Comparison of ENCODE assay signal across 20 mouse cellular contexts in genomic region chr12:49368931-49369330, GRCm38 (mm10). TPM values are rescaled to one million over a fixed set of nuclear protein-coding genes. Genes with fewer than 3 reads are reported as not detected.
DNase-seq lines count a peak whose midpoint lies in the region; ATAC-seq and TF ChIP-seq lines count a peak whose summit lies in the region.
"Had no signal": no experiment of that assay in that cellular context is flagged by ENCODE, and none has a peak within 500 bp of the region (broad histone marks: within the 10 kb centered on the region; RNA-seq: fewer than 3 reads in every experiment).

No protein-coding gene starts in this region.

- peak; percentile 61 for TF ChIP-seq CTCF in left cerebral cortex, adult 2 months (IDR thresholded peaks at IDR 0.05)
- TF ChIP-seq CTCF in cortical plate, adult 2 months (IDR thresholded peaks at IDR 0.05; ENCODE audit: extremely low read depth, insufficient read depth, low read length), result peak; percentile 27; the same call in 1 of the 2 replicates

- TF ChIP-seq POLR2A in cortical plate, adult 2 months (IDR thresholded peaks at IDR 0.05; ENCODE audit: extremely low read depth, insufficient read depth, low read length), result no peak

- no peak overlapping the region for H3K4me3 ChIP-seq in left cerebral cortex, adult 2 months
- no peak overlapping the region for H3K4me3 ChIP-seq in cortical plate, adult 2 months (ENCODE audit: insufficient read depth, low read length)
- H3K4me3 ChIP-seq: embryonic facial prominence, embryonic 15.5 days; heart, embryonic 10.5 days; liver, embryonic 12.5 days; midbrain, embryonic 12.5 days had no signal

- DNase-seq in frontal cortex, postnatal 25 days (ENCODE audit: low spot score in 2 of 2), result no peak
- DNase-seq in left cerebral cortex, adult 2 months (ENCODE audit: extremely low spot score in 1 of 2, low spot score in 2 of 2), result no peak
- DNase-seq in left cerebral cortex, postnatal 4 days, result no peak
- DNase-seq in NIH3T3 (ENCODE audit: low read depth), result peak; percentile 71
- DNase-seq in urinary bladder, postnatal 14 days (ENCODE audit: low spot score), result no peak
- no peak for DNase-seq in ovary, adult 18-20 months (ENCODE audit: low spot score)
- DNase-seq: cerebellum, adult 9-11 months; gastrocnemius, postnatal 25 days; heart, postnatal 36 days; kidney, adult 11 months; kidney, postnatal 14 days; right cerebral cortex, postnatal 14 days; thymus, postnatal 25 days had no signal

- peaks cover 2% of the 10 kb centered on the region; the same call in 1 of the 2 replicates for H3K4me1 ChIP-seq in cortical plate, adult 2 months (ENCODE audit: control insufficient read depth, insufficient read depth, low read length)
- H3K4me1 ChIP-seq: heart, embryonic 10.5 days; liver, embryonic 12.5 days had no signal

- no peak overlapping the region for H3K27ac ChIP-seq in left cerebral cortex, adult 2 months
- no peak overlapping the region for H3K27ac ChIP-seq in cortical plate, adult 2 months (ENCODE audit: insufficient read depth, low read length)
- H3K27ac ChIP-seq: embryonic facial prominence, embryonic 15.5 days; heart, embryonic 10.5 days; liver, embryonic 12.5 days; midbrain, embryonic 12.5 days had no signal

- ATAC-seq in frontal cortex, adult (ENCODE audit: low TSS enrichment), result peak; percentile 77
- ATAC-seq: CD4-positive, CD25-positive, alpha-beta regulatory T cell, adult 4 months; liver, embryonic 12.5 days had no signal

- intact Hi-C loops in left cerebral cortex, adult 2 months (cut with DNase I), result no loop called here
- intact Hi-C loops in left cerebral cortex, postnatal 4 days (cut with DNase I), result no loop called here

RNA-seq across cellular contexts. Expression of gene Foxg1, which starts 13.5 kb away (rescaled TPM):
- total RNA-seq in left cerebral cortex, adult 2 months (2021), result 100 to 1,000 TPM; 111 to 112 TPM
- 100 to 1,000 TPM; 247 to 249 TPM for total RNA-seq in left cerebral cortex, postnatal 4 days (2021)
- 61.2 and 63.1 TPM in 2 replicates for polyA plus RNA-seq in cortical plate, adult 2 months (2012; rRNA removed)
- total RNA-seq: gastrocnemius, postnatal 25 days; heart, postnatal 36 days had no signal
- polyA plus RNA-seq: CD4-positive, CD25-positive, alpha-beta regulatory T cell, adult 4 months; liver, embryonic 12.5 days had no signal

RNA-seq across cellular contexts. Expression of gene Gm43517, which starts 16.0 kb away (rescaled TPM):
- 1 to 10 TPM; 6.9 to 8.6 TPM for total RNA-seq in left cerebral cortex, adult 2 months (2021)
- 10 to 100 TPM; 21.5 to 23.5 TPM for total RNA-seq in left cerebral cortex, postnatal 4 days (2021)
- 2.1 and 2.3 TPM in 2 replicates for polyA plus RNA-seq in cortical plate, adult 2 months (2012; rRNA removed)
- total RNA-seq: gastrocnemius, postnatal 25 days; heart, postnatal 36 days had no signal
- polyA plus RNA-seq: CD4-positive, CD25-positive, alpha-beta regulatory T cell, adult 4 months; heart, embryonic 10.5 days; liver, embryonic 12.5 days had no signal
